Mouse (Mus musculus) embryonic facial prominence, embryonic 12.5 days (tissue): ENCODE measurements around the gene Wnt5b. TPM values are rescaled to one million over a fixed set of nuclear protein-coding genes. Genes with fewer than 3 reads are reported as not detected.
"Not testable (repeated sequence)": the region's sequence is repeated elsewhere in the genome, so short reads cannot be mapped to it uniquely, and the experiment has no call there.

Source experiments
- ATAC-seq: fragments of 200-750 bp; cut with Nextera tagmentation; 2 replicates; pipeline ENCODE4 v1.8.0; 2017; ENCODE audit not compliant: insufficient number of reproducible peaks, insufficient read depth, low FRiP score, low TSS enrichment
- H3K27ac ChIP-seq: fragments of 300-500 bp; sonication (generic); 2 replicates; pipeline ENCODE4 v1.5.1; 2016; ENCODE audit warnings: mild to moderate bottlenecking
- H3K27me3 ChIP-seq: fragments of 300-500 bp; sonication (generic); 2 replicates; pipeline ENCODE4 v1.6.1; 2016; ENCODE audit warnings: mild to moderate bottlenecking, moderate library complexity
- H3K36me3 ChIP-seq: fragments of 300-500 bp; sonication (generic); 2 replicates; pipeline ENCODE4 v1.6.1; 2016; ENCODE audit warnings: mild to moderate bottlenecking
- H3K4me1 ChIP-seq: fragments of 300-500 bp; sonication (generic); 2 replicates; pipeline ENCODE4 v1.6.1; 2016
- H3K4me2 ChIP-seq: fragments of 300-500 bp; sonication (generic); replicated peaks from 2 replicates; pipeline ENCODE4 v1.6.1; 2016; ENCODE audit warnings: mild to moderate bottlenecking, moderate library complexity
- H3K4me3 ChIP-seq: fragments of 300-500 bp; sonication (generic); 2 replicates; pipeline ENCODE4 v1.5.1; 2016; ENCODE audit warnings: mild to moderate bottlenecking
- H3K9ac ChIP-seq: fragments of 300-500 bp; sonication (generic); 2 replicates; pipeline ENCODE4 v1.6.1; 2016; ENCODE audit warnings: mild to moderate bottlenecking, moderate library complexity
- H3K9me3 ChIP-seq: fragments of 300-500 bp; sonication (generic); 2 replicates; pipeline ENCODE4 v1.6.1; 2016; ENCODE audit warnings: mild to moderate bottlenecking, moderate library complexity
- WGBS: fragments of 180-500 bp; shearing (Covaris S2); methylation state at CpG from one replicate; pipeline ENCODE4 v1.1.7; 2016; 5-methylcytosine and 5-hydroxymethylcytosine counted together
- polyA plus RNA-seq: library from polyadenylated mRNA; unstranded; fragments of >200 nt; fragmentation: Nextera tagmentation; extraction: Ambion mirVana; gene quantifications from 2 replicates; pipeline ENCODE4 v1.2.1, GENCODE M21; 2016

Wnt5b gene
- polyA plus RNA-seq, 1 experiment from 2014 or later = 20.0 TPM

DNA sequence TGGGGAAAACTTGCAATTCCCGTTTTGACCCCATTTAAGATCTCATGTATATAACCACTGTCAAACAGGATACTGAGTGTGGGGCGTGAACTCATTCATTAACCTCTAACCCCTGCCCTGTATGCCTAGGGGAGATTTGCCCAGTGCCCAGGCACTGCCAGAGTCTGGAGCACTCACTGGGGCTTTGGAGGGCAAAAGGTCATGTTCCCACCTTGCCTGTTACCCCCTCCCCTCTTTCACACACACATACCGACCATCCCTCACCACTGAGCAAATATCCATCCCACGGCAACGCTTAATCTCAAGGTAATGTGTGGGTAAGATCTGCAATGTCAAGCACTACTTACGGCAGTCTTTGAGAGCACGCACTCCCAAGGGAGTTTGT lies 51.5 kb downstream of the Wnt5b start:
- Histone ChIP-seq H3K27me3 (no peaks in the 10 kb centered on the region), H3K4me3 (no peak overlapping the region), H3K9me3 (no peaks in the 10 kb centered on the region), H3K27ac (no peak overlapping the region), H3K4me1 (peaks cover 12% of the 10 kb centered on the region), H3K9ac (no peak overlapping the region), H3K4me2 (no peak overlapping the region), H3K36me3 (no peaks in the 10 kb centered on the region)
- ATAC-seq = no peak
- WGBS = 30% methylated on average over 7 of the region's 7 CpGs

DNA sequence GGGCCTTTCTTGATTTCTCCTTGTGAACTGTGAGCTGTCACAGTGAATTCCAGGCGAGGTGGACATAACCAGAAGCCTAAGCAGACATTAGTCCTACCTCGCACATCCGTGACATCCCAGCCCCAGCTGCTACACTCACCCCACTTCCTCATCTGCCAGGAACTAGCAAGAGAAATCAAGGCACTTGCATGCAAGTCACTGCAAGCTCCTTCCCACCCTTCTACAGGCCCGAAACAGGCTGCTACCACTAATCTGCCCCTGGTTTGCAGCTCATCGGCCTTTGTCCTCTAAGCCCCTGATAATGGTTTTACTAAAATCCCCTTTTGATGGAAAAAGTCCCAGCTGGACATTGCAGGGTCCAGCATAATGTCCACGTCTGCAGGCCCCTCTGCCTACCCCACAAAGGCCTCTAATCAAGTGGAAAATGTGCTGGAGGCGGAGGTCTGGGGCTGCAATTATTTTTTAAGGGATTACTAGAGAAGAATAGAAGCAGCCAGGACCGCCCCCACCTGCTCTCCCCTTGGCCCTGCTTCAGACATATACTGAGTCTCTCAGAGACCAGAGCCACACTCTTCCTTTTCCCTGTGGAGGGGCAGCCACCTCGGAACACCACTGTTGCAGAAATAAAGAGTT lies 52.0 kb downstream of the Wnt5b start:
- no peaks in the 10 kb centered on the region for H3K27me3 ChIP-seq
- H3K9me3 ChIP-seq = no peaks in the 10 kb centered on the region
- no peak overlapping the region for H3K4me2 ChIP-seq
- no peaks in the 10 kb centered on the region for H3K36me3 ChIP-seq
- no peak for ATAC-seq
- no peak overlapping the region for H3K27ac ChIP-seq
- H3K4me1 ChIP-seq = peaks cover 12% of the 10 kb centered on the region
- no peak overlapping the region for H3K9ac ChIP-seq
- 48% methylated on average over 9 of the region's 9 CpGs for WGBS
- no peak overlapping the region for H3K4me3 ChIP-seq

DNA sequence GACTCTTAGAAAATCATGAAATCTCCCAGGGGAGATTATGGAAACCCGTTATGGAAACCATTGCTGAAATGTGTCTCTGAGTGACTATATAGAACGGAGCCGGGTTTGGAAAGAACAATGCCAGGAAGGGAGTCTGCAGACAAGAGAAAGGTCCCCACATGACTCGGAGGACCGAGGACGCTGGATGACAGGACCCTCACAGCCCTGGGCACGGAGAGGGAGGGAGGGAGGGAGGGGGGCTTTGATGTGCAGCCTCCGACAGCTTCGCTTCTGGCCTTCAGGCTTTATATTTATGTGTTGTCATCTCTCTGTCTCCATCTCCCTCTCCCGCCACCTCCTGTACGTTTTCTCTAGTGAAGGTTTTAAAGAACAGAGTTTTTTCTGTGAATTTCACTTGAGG lies 53.1 kb downstream of the Wnt5b start:
- Histone ChIP-seq H3K4me1 (peaks cover 15% of the 10 kb centered on the region), H3K27ac (no peak overlapping the region), H3K4me3 (no peak overlapping the region), H3K27me3 (no peaks in the 10 kb centered on the region), H3K4me2 (peak overlapping the region; percentile 17; the same call in 1 of the 2 replicates), H3K9me3 (no peaks in the 10 kb centered on the region), H3K9ac (no peak overlapping the region), H3K36me3 (no peaks in the 10 kb centered on the region)
- ATAC-seq = no peak
- WGBS = 36% methylated on average over 11 of the region's 11 CpGs

DNA sequence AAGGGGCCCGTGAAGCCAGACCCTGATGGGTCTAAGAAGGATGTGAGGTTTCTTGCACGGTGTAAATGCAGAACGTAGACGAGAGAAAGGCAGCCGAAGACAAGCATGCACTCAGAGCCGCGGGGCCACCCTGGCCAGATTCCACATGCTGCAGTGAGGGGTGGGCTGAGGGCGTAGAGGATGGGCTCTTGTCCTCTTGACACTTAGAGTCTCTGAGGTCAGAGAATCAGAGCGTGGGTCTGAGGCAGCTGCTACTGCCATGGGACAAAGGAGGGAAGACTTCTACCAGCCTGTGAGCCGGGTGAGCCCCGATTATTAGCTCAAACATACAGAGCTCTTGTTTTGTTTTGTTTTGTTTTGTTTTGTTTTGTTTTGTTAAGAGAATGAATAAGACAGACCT lies 53.6 kb downstream of the Wnt5b start:
- peaks cover 19% of the 10 kb centered on the region for H3K4me1 ChIP-seq
- no peaks in the 10 kb centered on the region for H3K36me3 ChIP-seq
- H3K27me3 ChIP-seq = no peaks in the 10 kb centered on the region
- H3K9ac ChIP-seq = no peak overlapping the region
- H3K4me2 ChIP-seq = peak overlapping the region; percentile 17; the same call in 1 of the 2 replicates
- 18% methylated on average over 11 of the region's 11 CpGs for WGBS
- no peak overlapping the region for H3K4me3 ChIP-seq
- H3K9me3 ChIP-seq = no peaks in the 10 kb centered on the region
- ATAC-seq = no peak
- H3K27ac ChIP-seq = no peak overlapping the region

DNA sequence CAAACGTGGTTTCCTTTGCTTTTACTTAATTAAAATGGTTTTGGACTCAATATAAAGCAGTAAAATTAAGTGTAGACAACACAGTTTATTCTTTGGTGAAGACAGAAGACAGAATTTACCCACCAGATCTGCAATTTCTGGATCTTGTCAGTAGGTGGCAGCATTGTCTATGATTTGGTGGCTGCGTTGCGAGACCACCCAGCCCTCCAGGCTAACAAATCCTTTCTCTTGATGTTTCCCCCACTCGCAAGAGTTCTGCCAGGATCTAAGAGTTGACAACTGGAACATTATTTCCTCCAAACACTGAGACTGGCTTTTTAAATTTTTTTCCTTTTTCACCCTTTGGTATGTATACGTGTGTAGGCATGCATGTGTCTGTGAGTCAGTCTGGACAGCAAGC lies 54.4 kb downstream of the Wnt5b start:
- Histone ChIP-seq H3K4me1 (peaks cover 21% of the 10 kb centered on the region), H3K36me3 (peaks cover under 1% of the 10 kb centered on the region), H3K9ac (no peak overlapping the region), H3K4me3 (no peak overlapping the region), H3K4me2 (no peak overlapping the region), H3K9me3 (no peaks in the 10 kb centered on the region), H3K27ac (no peak overlapping the region), H3K27me3 (no peaks in the 10 kb centered on the region)
- 8% methylated on average over 5 of the region's 5 CpGs for WGBS
- ATAC-seq = no peak

DNA sequence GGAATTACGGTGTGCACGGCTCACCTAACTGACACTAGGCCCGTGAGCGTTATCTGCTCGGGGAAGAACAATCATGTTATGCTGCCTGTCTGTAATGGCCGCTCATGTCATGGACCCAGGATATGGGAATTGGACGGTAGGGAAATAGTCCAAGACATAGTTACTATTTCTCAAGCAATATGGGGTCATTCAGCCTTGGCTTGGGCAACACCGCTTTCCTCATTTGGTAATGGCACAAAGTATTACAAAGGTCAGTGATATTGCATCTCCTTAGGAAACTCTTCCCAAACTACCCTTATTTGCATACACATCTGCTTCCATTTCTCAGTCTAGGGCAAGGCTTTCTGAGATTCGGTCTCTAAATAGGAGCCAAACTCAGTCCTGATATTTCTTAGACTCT lies 56.5 kb downstream of the Wnt5b start:
- H3K4me2 ChIP-seq = no peak overlapping the region
- 88% methylated on average over 9 of the region's 9 CpGs for WGBS
- H3K27ac ChIP-seq = no peak overlapping the region
- ATAC-seq = no peak
- H3K27me3 ChIP-seq = no peaks in the 10 kb centered on the region
- peaks cover 40% of the 10 kb centered on the region for H3K4me1 ChIP-seq
- no peak overlapping the region for H3K9ac ChIP-seq
- H3K36me3 ChIP-seq = peaks cover 12% of the 10 kb centered on the region
- no peak overlapping the region for H3K4me3 ChIP-seq
- no peaks in the 10 kb centered on the region for H3K9me3 ChIP-seq

DNA sequence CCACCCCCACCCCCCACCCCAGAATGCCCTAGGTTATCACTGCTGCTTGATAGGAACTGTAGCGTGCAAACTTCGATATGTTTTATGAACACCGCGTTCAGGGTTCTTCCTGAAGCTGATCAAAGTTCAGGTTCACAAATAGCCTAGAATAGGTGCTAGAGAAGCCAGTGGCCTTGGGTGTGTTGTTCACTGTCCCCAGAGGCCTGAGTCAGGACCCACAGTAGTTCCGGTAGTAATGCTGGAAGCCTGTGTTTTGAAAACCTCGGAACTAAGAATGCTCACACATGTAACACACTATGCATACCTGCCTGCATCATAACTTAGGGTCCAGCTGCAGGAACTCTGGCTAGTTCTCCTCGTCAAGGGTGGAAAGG lies 57.1 kb downstream of the Wnt5b start:
- peaks cover 42% of the 10 kb centered on the region for H3K4me1 ChIP-seq
- H3K9me3 ChIP-seq = no peaks in the 10 kb centered on the region
- H3K27me3 ChIP-seq = no peaks in the 10 kb centered on the region
- no peak overlapping the region for H3K9ac ChIP-seq
- peaks cover 12% of the 10 kb centered on the region for H3K36me3 ChIP-seq
- no peak overlapping the region for H3K4me2 ChIP-seq
- no peak for ATAC-seq
- no peak overlapping the region for H3K4me3 ChIP-seq
- WGBS = 88% methylated on average over 7 of the region's 7 CpGs
- no peak overlapping the region for H3K27ac ChIP-seq

DNA sequence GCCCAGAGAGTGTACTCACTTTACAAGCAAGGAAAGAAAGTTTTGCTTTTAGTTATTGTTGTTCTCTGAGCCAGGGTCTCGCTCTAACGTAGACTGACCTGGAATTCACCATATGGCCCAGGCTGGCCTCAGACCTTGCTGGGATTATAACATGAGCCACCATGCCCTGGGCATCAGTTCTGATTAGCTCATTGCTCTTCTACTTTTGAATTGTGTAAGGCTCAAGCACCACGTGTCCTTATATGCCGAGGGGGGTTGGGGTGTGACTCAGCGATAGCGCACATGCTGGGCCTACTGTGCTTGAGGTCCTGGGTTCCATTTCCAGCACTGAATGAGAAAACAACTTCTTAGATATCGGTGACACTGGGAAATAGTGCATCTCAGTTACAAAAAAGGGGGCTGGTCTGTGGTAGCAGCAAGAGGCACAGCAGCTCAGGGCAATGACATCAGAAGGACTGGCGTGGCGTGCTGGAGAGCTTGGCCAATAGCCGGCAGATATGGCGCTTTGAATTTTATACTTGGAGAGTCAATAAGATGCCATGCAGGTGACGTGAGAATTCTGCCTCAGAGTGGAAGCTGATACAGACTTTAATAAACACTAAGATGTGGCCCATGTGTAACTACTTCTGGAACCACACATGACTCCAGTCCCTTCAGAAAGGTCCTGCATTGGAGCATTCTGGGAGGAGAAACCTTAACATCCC lies 57.6 kb downstream of the Wnt5b start:
- WGBS = 82% methylated on average over 12 of the region's 12 CpGs
- ATAC-seq = no peak

DNA sequence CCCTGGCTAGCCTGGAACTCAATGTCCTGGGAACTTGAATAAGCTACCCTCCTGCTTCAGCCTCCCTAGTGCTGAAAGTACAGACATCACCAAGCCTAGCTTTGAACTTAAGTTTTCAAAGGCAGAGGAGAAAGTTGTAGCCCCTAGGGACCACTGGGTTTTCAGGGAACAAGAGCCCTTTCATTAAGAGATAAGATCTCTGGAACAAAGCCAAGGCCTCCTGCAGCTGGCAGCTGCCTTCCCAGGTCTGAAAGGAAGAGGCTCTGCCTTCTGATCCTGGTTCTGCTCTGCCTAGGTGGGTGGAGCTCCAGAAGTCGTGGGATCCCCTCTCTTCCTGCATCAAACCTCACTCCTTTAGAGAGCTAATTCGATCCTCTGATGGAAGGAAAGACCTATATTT lies 58.7 kb downstream of the Wnt5b start:
- no peaks in the 10 kb centered on the region for H3K27me3 ChIP-seq
- H3K4me1 ChIP-seq = peaks cover 48% of the 10 kb centered on the region
- H3K4me2 ChIP-seq = no peak overlapping the region
- H3K4me3 ChIP-seq = no peak overlapping the region
- no peak for ATAC-seq
- H3K36me3 ChIP-seq = peaks cover 18% of the 10 kb centered on the region
- no peaks in the 10 kb centered on the region for H3K9me3 ChIP-seq
- peak overlapping the region; percentile 9; the same call in 1 of the 2 replicates for H3K27ac ChIP-seq
- no peak overlapping the region for H3K9ac ChIP-seq
- 9% methylated on average over 2 of the region's 2 CpGs for WGBS

More for the DNA sequence above, 57.6 kb downstream of the Wnt5b start:
- H3K4me2 ChIP-seq = no peak overlapping the region
- H3K27ac ChIP-seq = no peak overlapping the region
- H3K9ac ChIP-seq = no peak overlapping the region
- H3K4me1 ChIP-seq = peaks cover 46% of the 10 kb centered on the region
- no peaks in the 10 kb centered on the region for H3K9me3 ChIP-seq
- H3K36me3 ChIP-seq = peaks cover 12% of the 10 kb centered on the region
- no peak overlapping the region for H3K4me3 ChIP-seq
- H3K27me3 ChIP-seq = no peaks in the 10 kb centered on the region

DNA sequence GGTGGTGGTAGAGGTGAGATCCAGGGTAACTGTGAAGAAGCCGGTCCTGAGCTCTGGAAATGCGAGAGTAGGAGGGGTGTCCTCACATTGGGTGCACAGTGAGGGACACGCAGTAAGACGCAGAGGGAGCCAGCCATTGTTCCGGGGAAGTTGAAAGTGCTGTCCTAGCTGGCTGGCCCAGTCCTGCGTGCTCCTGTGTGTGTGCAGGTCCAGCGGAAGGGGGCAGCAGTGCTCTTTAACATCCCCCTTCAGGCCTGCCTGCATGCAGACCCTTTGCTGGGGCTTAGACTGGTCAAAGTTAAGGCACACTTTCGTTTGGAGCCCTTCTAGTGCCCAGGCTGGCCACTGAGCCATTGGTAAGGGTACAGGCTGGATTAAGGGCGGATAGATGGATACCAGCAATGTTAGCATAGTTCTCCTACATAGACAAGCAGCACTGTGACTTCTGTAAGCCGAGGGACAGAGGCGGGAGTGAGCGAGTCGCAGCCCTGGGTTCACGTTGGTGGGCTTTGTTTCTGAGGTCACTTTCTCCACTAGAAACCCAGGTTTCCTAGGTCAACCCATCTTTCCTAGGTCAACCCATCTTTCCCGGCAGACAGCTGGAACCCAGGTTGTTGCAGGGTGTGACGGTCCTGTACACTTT lies 61.1 kb downstream of the Wnt5b start:
- Histone ChIP-seq H3K27ac (no peak overlapping the region), H3K27me3 (no peaks in the 10 kb centered on the region), H3K9ac (peak overlapping the region; percentile 0; the same call in 1 of the 2 replicates), H3K36me3 (peaks cover 18% of the 10 kb centered on the region), H3K4me1 (peaks cover 49% of the 10 kb centered on the region), H3K9me3 (no peaks in the 10 kb centered on the region), H3K4me3 (peak overlapping the region; percentile 21), H3K4me2 (peak overlapping the region; percentile 100)
- 43% methylated on average over 16 of the region's 16 CpGs for WGBS
- ATAC-seq = no peak

DNA sequence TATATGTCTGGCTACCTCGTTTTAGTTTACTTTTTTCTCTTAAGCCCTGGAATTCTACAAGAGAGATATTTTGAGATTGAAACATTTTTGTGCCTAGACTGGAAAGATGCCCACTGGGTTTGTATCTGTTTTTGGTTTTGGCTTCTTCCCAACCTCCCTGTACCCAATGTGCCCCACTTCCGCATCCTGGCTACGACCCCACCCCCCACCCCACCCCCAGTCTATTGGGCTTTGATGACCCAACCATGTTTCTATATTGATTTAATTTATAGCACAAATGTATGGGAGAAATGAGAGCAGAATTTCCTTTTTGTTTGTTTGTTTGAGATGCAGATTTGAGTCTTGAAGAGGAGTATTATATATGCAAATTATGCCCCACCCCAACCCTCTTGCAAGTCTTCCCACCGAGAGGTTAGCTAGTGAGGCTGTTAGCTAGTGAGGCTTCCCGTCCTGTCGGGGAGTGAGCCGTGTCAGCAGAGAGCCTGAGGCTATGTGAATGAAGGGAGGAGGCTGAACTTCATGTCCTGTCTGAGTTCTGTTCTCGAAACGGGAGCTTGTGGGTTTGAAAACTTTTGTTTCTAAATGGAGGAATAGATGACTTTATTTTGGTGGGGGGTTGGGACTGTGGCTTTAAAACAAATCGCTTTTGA lies 62.3 kb downstream of the Wnt5b start:
- not testable (repeated sequence) for H3K9me3 ChIP-seq, H3K27ac ChIP-seq, ATAC-seq, H3K27me3 ChIP-seq
- peaks cover 18% of the 10 kb centered on the region for H3K36me3 ChIP-seq
- peak overlapping the region; percentile 100 for H3K4me2 ChIP-seq
- peak overlapping the region; percentile 87 for H3K4me3 ChIP-seq
- peak overlapping the region; percentile 80 for H3K9ac ChIP-seq
- 5% methylated on average over 10 of the region's 10 CpGs for WGBS
- H3K4me1 ChIP-seq = peaks cover 59% of the 10 kb centered on the region
